Mouse (Mus musculus): ENCODE data around the gene Neurog1.
A peak's percentile ranks its signal among the peaks of the same experiment; 100 is the strongest.

Gene Neurog1

GRCm38 (mm10) chr13:56258196-56259020 is 6.4 kb upstream of the Neurog1 start:
- no peak for DNase-seq (ENCODE audit: low read depth)

GRCm38 (mm10) chr13:56257469-56258153 is 5.6 kb upstream of the Neurog1 start:
- DNase-seq (ENCODE audit: low read depth) = no peak

GRCm38 (mm10) chr13:56256716-56257299 is 4.8 kb upstream of the Neurog1 start:
- no peak for DNase-seq (ENCODE audit: low read depth)

- DNase-seq (ENCODE audit: low read depth) = peak; percentile 31
Measured at GRCm38 (mm10) chr13:56253379-56253778, 1.4 kb upstream of the Neurog1 start.

DNA sequence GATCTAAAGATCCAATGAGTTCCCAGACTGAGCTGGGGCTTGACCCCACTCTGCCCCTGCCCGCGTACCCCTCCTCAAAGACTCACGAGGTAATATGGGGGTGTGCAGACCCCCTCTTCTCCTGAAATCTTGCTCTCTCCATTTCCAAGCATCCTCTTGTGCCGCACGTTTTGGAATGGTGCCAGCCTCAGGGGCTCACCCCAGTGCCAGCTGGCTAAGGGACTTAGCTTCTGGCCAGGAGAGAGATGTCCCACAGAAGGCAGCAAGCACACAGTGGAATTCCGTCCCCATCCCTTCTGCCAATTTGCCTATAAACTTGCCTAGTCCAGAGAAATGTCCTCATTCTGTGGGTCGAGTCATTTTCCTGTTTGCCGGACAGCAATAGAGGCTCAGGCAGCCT is 820 bp upstream of the Neurog1 start:
- DNase-seq (ENCODE audit: low read depth) = no peak

GRCm38 (mm10) chr13:56251176-56251923 is 613 bp downstream of the Neurog1 start:
- DNase-seq (ENCODE audit: low read depth) = no peak

DNA sequence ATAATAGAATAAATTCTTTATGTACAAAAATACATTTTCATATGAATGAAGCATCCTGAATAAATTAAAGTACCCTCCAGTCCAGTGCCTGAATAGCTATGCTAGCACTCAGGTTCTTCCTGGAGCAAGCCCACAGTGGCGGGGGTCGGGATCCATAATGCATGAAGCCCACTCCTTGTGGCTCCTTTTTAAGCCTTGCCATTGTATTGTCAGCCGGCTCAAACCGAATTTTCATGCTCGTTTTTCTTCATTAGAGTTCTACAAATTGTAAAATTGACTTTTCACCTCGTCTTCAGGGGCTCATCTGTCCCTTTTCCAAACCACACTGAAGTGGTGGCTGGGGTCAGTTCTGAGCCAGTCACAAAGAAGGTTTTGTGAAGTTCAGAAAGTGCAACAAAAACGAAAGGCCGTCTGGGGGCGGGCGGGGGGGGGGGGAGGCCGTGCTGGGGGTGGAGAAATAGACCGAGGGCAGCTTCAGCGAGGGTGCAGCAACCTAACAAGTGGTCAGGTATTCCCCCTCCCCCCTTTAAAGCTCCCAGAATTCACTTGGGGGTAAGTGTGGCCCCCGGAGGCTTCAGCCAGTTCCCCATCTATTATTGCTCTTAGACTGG is 1.3 kb downstream of the Neurog1 start:
- DNase-seq (ENCODE audit: low read depth) = no peak

DNA sequence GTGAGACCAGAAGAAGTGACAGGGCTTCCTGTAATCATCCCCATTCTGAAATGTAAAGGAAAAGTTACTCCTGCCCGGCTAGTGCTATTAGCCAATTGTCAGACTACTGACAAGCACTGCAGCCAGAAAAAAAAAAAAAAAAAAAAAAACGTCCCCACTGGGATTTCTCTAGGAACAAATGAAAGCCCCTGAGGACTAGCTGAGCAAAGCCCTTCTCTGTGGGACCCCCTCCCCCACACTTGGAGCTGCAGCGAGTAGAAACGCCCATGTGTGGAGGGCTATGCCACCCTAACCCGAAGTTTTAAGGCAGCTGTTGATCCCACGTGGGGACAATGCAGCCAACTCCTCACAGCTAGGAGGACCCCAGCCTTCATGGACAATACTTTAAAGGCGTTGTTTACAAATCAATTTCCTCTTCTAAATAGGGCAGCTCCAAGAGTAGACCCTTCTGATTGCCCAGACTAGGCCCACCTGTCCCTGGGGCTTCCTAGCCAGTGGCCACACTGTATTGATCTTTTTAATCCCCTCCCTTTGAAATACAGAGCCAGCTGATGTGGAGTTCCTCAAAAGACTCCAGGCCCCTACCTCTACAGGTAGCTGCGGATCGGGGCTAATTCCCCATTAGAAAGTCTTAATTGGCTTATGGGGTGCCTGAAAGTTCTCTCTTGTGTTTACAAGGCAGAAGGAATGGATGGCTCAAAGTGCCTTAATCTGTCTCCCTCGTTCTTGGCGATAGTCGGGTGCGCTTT is 2.2 kb downstream of the Neurog1 start:
- DNase-seq (ENCODE audit: low read depth) = no peak

DNA sequence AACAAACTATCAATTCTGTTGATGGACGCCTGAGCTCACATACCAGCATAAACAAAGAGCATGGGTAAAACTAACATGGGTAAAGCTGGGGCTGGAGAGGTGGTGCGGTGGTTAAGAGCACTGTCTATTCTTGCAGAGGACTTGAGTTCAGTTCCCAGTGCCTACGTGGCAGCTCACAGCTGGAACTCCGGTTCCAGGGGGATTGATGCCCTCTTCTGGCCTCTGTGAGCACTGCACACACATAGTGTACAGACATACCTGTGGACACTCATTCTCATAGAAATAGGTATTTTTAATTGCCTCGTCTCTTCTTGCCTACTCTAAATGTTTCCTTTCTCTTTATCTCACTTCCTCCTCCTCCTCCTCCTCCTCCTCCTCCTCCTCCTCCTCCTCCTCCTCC is 8.9 kb downstream of the Neurog1 start:
- DNase-seq (ENCODE audit: low read depth) = no peak

GRCm38 (mm10) chr13:56240012-56240770 is 11.8 kb downstream of the Neurog1 start:
- no peak for DNase-seq (ENCODE audit: low read depth)

DNA sequence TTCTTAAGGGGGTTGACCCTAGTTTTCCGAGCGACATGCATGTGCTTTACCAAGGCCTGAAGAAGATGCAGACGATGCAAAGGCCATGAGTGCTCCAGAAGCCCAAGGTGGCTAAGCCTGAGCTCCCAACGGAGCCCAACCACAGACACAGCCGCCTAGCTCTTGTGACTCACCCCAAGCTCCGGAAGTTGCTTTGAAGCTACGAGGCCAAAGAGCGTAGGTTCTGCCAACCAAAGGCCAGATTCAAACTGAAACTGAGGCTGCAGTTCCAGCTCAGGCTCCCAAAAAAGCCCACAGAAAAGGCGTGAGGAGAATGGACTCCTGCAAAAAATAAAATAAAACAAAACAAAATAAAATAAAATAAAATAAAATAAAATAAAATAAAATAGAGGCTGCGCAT is 14.1 kb downstream of the Neurog1 start:
- peak; percentile 85 for DNase-seq (ENCODE audit: low read depth)

DNA sequence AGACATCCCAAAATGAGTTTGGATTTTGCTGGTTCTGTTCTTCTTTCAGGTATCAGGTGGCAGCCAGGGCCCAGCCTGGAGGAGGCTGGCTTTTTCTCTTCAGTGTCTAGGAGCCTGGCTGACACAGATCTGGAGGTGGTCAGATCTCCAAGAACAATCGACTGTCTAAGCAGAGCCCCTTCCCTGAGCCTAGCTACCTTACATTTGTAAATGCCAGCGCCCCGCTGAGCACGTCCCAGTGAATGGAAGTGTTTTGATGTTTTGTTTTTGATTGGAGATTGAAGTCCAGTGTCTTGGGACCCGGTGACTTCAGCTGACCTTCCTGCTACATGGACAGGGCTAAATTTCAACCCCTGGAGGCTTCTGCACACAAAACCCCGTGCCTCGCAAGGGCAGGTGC is 15.8 kb downstream of the Neurog1 start:
- DNase-seq (ENCODE audit: low read depth) = no peak

- DNase-seq (ENCODE audit: low read depth) = no peak
Measured at GRCm38 (mm10) chr13:56228790-56229189, 23.2 kb downstream of the Neurog1 start.

DNA sequence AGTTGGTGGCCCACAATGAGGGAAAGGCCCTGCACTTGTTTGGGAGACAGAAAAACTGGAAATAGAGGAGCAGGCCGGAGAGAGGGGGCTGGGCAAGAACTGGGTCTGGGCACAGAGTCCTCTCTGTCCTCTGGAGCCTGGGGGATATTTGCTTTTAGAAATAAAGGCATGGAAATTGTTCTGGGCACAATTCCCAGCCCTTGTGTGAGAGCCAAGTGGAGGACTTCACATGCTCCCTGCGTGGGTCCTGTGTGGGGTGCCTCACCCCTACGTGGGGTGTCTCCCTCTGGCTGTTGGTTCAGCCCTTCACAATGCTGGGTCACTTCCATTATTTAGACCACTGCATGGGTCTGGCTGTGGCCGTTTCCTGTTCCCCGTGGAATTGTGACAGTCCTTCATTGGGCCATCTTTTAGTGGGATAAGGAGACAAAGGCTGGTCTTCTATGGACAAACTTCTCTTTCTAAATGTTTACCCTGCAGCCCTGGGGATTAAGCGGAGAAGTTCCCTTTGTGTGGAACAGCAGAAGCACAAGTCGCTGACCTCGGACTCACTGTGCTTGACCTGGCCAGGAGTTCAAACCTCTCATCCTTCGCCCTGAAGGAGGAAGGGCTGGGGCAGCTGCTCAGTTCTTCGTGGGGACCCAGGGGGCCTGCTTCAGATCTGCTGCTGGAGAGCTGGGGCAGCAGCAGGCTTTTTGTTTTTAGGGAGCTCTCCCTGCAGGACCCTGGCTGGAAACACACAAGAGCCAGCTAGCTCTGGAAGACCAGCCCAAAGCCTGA is 25.6 kb downstream of the Neurog1 start:
- DNase-seq (ENCODE audit: low read depth) = no peak

GRCm38 (mm10) chr13:56223625-56224024 is 28.3 kb downstream of the Neurog1 start:
- DNase-seq (ENCODE audit: low read depth) = no peak

- DNase-seq (ENCODE audit: low read depth) = no peak
Measured at GRCm38 (mm10) chr13:56222849-56223246, 29.1 kb downstream of the Neurog1 start.

DNA sequence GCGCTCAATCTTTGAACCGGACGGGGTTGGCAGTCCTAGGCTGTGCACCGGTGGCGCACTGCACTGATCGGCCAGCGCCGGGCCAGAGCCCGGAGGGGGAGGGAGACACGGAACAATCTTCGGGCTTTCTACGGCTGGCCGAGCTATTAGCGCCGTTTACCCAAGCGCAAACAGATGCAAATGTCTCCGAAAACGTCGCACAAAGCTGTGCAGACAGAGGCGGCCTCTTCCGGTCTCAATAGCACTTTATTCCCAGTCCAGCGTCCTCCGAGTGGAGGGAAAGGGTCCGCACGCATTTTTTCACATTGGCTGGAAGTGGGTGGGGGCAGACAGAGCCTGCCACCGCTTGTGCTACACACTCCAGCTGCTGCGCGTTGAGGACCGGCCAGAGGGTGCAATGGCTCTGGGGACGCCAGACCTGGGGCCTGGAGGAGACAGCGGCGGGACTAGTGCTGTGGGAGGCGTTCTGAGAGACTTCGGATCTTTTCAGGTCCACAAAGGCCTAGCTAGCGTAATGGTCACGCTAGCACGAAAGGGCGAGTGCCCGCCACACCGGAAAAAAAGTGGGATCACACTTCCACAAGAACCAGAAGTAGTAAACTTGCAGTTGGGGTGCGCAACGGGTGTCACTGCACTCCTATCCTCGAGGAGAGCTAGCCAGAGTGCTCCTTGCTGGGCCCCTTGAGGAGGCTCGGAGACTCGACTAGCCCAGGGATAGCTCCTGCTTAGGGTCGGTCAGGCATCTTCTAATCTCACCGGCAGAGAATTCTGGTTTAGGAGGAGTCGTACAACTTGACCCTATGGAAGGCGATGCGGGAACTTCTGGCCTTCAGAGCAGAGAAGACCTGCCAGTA is 29.7 kb downstream of the Neurog1 start:
- DNase-seq (ENCODE audit: low read depth) = no peak

GRCm38 (mm10) chr13:56221129-56221910 is 30.6 kb downstream of the Neurog1 start:
- DNase-seq (ENCODE audit: low read depth) = no peak
